Mouse (Mus musculus) liver, postnatal 0 days (tissue): ENCODE measurements around the gene Nelfe.

ENCODE experiments used
- CTCF ChIP-seq: sonication (generic); IDR thresholded peaks from 2 replicates; pipeline ENCODE4 v1.5.1; 2016; ENCODE audit warnings: antibody characterized with exemption, low read depth
- EP300 ChIP-seq: IDR thresholded peaks from 2 replicates; pipeline ENCODE4 v1.6.1; 2016; ENCODE audit warnings: antibody characterized with exemption, low read depth, mild to moderate bottlenecking

GRCm38 (mm10) chr17:34887942-34888341, 37.8 kb downstream of the Nelfe start:
- TF ChIP-seq CTCF: no peak
- TF ChIP-seq EP300: no peak
